In genomic region chr2:50827097-50827496, GRCm38 (mm10) we compare ENCODE assay signal across 20 mouse cellular contexts.
DNase-seq lines count a peak whose midpoint lies in the region; ATAC-seq and TF ChIP-seq lines count a peak whose summit lies in the region.
"Had no signal": no experiment of that assay in that cellular context is flagged by ENCODE, and none has a peak within 500 bp of the region (broad histone marks: within the 10 kb centered on the region; RNA-seq: fewer than 3 reads in every experiment).

No protein-coding gene starts in this region.

- no peak for ATAC-seq in intestine, embryonic 14.5 days (replicated peaks; ENCODE audit: low FRiP score, low TSS enrichment, low read depth)
- no peak for ATAC-seq in intestine, postnatal 0 days
- no peak for ATAC-seq in intestine, embryonic 15.5 days
- ATAC-seq: liver, postnatal 0 days had no signal

- no peak for TF ChIP-seq CTCF in intestine, postnatal 0 days (IDR thresholded peaks at IDR 0.05; ENCODE audit: low read depth)

- H3K4me3 ChIP-seq in intestine, embryonic 14.5 days (ENCODE audit: low read depth, low read length) = no peak overlapping the region
- H3K4me3 ChIP-seq in intestine, postnatal 0 days (ENCODE audit: low read depth, low read length) = no peak overlapping the region
- no peak overlapping the region for H3K4me3 ChIP-seq in intestine, embryonic 15.5 days (replicated peaks)
- H3K4me3 ChIP-seq: heart, embryonic 15.5 days; hindbrain, embryonic 15.5 days; neural tube, embryonic 12.5 days had no signal

- no peaks in the 10 kb centered on the region for H3K27me3 ChIP-seq in intestine, embryonic 14.5 days (replicated peaks; ENCODE audit: control insufficient read depth, insufficient read depth, low read length)
- no peaks in the 10 kb centered on the region for H3K27me3 ChIP-seq in intestine, postnatal 0 days (replicated peaks; ENCODE audit: control insufficient read depth, insufficient read depth, low read length)
- H3K27me3 ChIP-seq in intestine, embryonic 15.5 days (replicated peaks) = no peaks in the 10 kb centered on the region
- H3K27me3 ChIP-seq: heart, embryonic 15.5 days; hindbrain, embryonic 15.5 days; neural tube, embryonic 12.5 days had no signal

- WGBS in intestine, embryonic 14.5 days = 44% methylated on average over 5 of the region's 5 CpGs
- WGBS in intestine, postnatal 0 days = 68% methylated on average over 5 of the region's 5 CpGs
- WGBS in intestine, embryonic 15.5 days = 49% methylated on average over 5 of the region's 5 CpGs

- H3K9ac ChIP-seq in intestine, embryonic 14.5 days (ENCODE audit: low read length) = no peak overlapping the region
- H3K9ac ChIP-seq in intestine, postnatal 0 days (ENCODE audit: low read depth, low read length) = no peak overlapping the region
- H3K9ac ChIP-seq in intestine, embryonic 15.5 days = no peak overlapping the region
- H3K9ac ChIP-seq: heart, embryonic 15.5 days; hindbrain, embryonic 15.5 days; liver, postnatal 0 days; neural tube, embryonic 12.5 days had no signal

- no peaks in the 10 kb centered on the region for H3K9me3 ChIP-seq in intestine, embryonic 14.5 days (ENCODE audit: control insufficient read depth, low read length)
- H3K9me3 ChIP-seq in intestine, postnatal 0 days (ENCODE audit: control insufficient read depth) = no peaks in the 10 kb centered on the region
- H3K9me3 ChIP-seq in intestine, embryonic 15.5 days = no peaks in the 10 kb centered on the region
- H3K9me3 ChIP-seq: heart, embryonic 15.5 days; hindbrain, embryonic 15.5 days; neural tube, embryonic 12.5 days had no signal

- H3K27ac ChIP-seq in intestine, embryonic 14.5 days (ENCODE audit: low read depth) = peak overlapping the region; percentile 10; the same call in 1 of the 2 replicates
- no peak overlapping the region for H3K27ac ChIP-seq in intestine, postnatal 0 days (ENCODE audit: low read depth, low read length)
- peak overlapping the region; percentile 37; the same call in 1 of the 2 replicates for H3K27ac ChIP-seq in intestine, embryonic 15.5 days
- H3K27ac ChIP-seq: heart, embryonic 15.5 days; hindbrain, embryonic 15.5 days; neural tube, embryonic 12.5 days had no signal

- no peak overlapping the region for H3K4me2 ChIP-seq in intestine, embryonic 14.5 days (ENCODE audit: low read length)
- no peak overlapping the region for H3K4me2 ChIP-seq in intestine, postnatal 0 days (replicated peaks; ENCODE audit: low read depth)
- H3K4me2 ChIP-seq in intestine, embryonic 15.5 days (replicated peaks) = no peak overlapping the region
- H3K4me2 ChIP-seq: heart, embryonic 15.5 days; hindbrain, embryonic 15.5 days; neural tube, embryonic 12.5 days had no signal

- DNase-seq in intestine, embryonic 14.5 days (ENCODE audit: low spot score) = no peak
- peak; percentile 48 for DNase-seq in thymus, postnatal 0 days (ENCODE audit: low spot score)
- no peak for DNase-seq in thymus, postnatal 14 days
- no peak for DNase-seq in kidney, postnatal 10 days
- no peak for DNase-seq in right cerebral cortex, postnatal 4 days
- DNase-seq: adrenal gland, postnatal 25 days; cerebellum, adult 9-11 months; gastrocnemius, postnatal 10 days; heart, adult 18-20 months; kidney, adult 8-10 months; kidney, postnatal 36 days; layer of hippocampus, adult 9-11 months; liver; liver, postnatal 0 days; lung, postnatal 36 days had no signal

- H3K36me3 ChIP-seq in intestine, embryonic 14.5 days (ENCODE audit: control insufficient read depth, insufficient read depth, low read length) = no peaks in the 10 kb centered on the region
- no peaks in the 10 kb centered on the region for H3K36me3 ChIP-seq in intestine, postnatal 0 days (ENCODE audit: control insufficient read depth, insufficient read depth)
- no peaks in the 10 kb centered on the region for H3K36me3 ChIP-seq in intestine, embryonic 15.5 days
- H3K36me3 ChIP-seq: heart, embryonic 15.5 days; hindbrain, embryonic 15.5 days; neural tube, embryonic 12.5 days had no signal

- H3K4me1 ChIP-seq in intestine, embryonic 14.5 days (replicated peaks; ENCODE audit: control insufficient read depth, insufficient read depth, low read length) = 0 out of 2 replicates have a peak, but pooled peaks cover 2% of the 10 kb centered on the region
- H3K4me1 ChIP-seq in intestine, postnatal 0 days (replicated peaks; ENCODE audit: control insufficient read depth, insufficient read depth, low read length) = no peaks in the 10 kb centered on the region
- H3K4me1 ChIP-seq in intestine, embryonic 15.5 days (replicated peaks) = no peaks in the 10 kb centered on the region; the same call in 1 of the 2 replicates
- H3K4me1 ChIP-seq: heart, embryonic 15.5 days; hindbrain, embryonic 15.5 days; neural tube, embryonic 12.5 days had no signal
